Mouse (Mus musculus) ES-Bruce4 (cell line): ENCODE results near the gene Asb5. TPM values are rescaled to one million over a fixed set of nuclear protein-coding genes. Genes with fewer than 3 reads are reported as not detected.

Experiments used
- H3K27ac ChIP-seq: 2 replicates; pipeline ENCODE4 v1.5.1; 2012; ENCODE audit warnings: low read length, inconsistent platforms; ENCODE audit not compliant: insufficient read depth
- H3K27me3 ChIP-seq: 2 replicates; pipeline ENCODE4 v1.6.1; 2012; ENCODE audit warnings: mild to moderate bottlenecking, low read length, inconsistent platforms; ENCODE audit not compliant: control insufficient read depth, poor library complexity, insufficient read depth, severe bottlenecking
- H3K36me3 ChIP-seq: 2 replicates; pipeline ENCODE4 v1.6.1; 2012; ENCODE audit warnings: inconsistent platforms, mild to moderate bottlenecking, low read length, moderate library complexity; ENCODE audit not compliant: control insufficient read depth, poor library complexity, insufficient read depth, severe bottlenecking
- H3K4me1 ChIP-seq: one replicate; pipeline ENCODE4 v1.8.1; 2011; ENCODE audit warnings: low read length; ENCODE audit not compliant: control insufficient read depth, insufficient read depth
- H3K4me3 ChIP-seq: 2 replicates; pipeline ENCODE4 v1.5.1; 2011; ENCODE audit warnings: low read depth, mild to moderate bottlenecking, low read length
- H3K9ac ChIP-seq: 2 replicates; pipeline ENCODE4 v1.6.1; 2012; ENCODE audit warnings: low read depth, mild to moderate bottlenecking, inconsistent platforms; ENCODE audit not compliant: poor library complexity, severe bottlenecking
- H3K9me3 ChIP-seq: replicated peaks from 2 replicates; pipeline ENCODE4 v1.6.1; 2012; ENCODE audit warnings: mild to moderate bottlenecking, low read length, inconsistent platforms; ENCODE audit not compliant: control insufficient read depth, poor library complexity, insufficient read depth, severe bottlenecking
- CTCF ChIP-seq: IDR thresholded peaks from one replicate; pipeline ENCODE4 v1.8.1; 2011; ENCODE audit warnings: low read depth, low read length
- EP300 ChIP-seq: IDR thresholded peaks from 2 replicates; pipeline ENCODE4 v1.6.1; 2011; ENCODE audit warnings: low read depth, low read length; ENCODE audit not compliant: insufficient read depth
- POLR2A ChIP-seq: IDR thresholded peaks from one replicate; pipeline ENCODE4 v1.8.1; 2011; ENCODE audit warnings: low read length; ENCODE audit not compliant: insufficient read depth
- polyA plus RNA-seq: library from polyadenylated mRNA; stranded (reverse); fragments of >200 nt; gene quantifications from 2 replicates; pipeline ENCODE4 v1.2.4, GENCODE M21; 2011; ENCODE audit warnings: low read depth; ENCODE audit not compliant: missing spikeins, insufficient read depth, insufficient read length

The Asb5 gene
- polyA plus RNA-seq, 1 experiment, result not detected

- Histone ChIP-seq H3K27me3 (no peaks in the 10 kb centered on the region), H3K36me3 (no peaks in the 10 kb centered on the region), H3K9me3 (no peaks in the 10 kb centered on the region), H3K9ac (no peak overlapping the region), H3K4me3 (no peak overlapping the region), H3K27ac (no peak overlapping the region), H3K4me1 (no peaks in the 10 kb centered on the region)
- TF ChIP-seq POLR2A, result no peak
- no peak for TF ChIP-seq CTCF
- no peak for TF ChIP-seq EP300
Measured at GRCm38 (mm10) chr8:54570618-54571609, 41.5 kb downstream of the Asb5 start.

- H3K4me1 ChIP-seq, result no peaks in the 10 kb centered on the region
- TF ChIP-seq POLR2A, result no peak
- no peak for TF ChIP-seq CTCF
- no peak for TF ChIP-seq EP300
- no peaks in the 10 kb centered on the region for H3K27me3 ChIP-seq
- H3K9ac ChIP-seq, result no peak overlapping the region
- H3K27ac ChIP-seq, result no peak overlapping the region
- H3K4me3 ChIP-seq, result no peak overlapping the region
- H3K36me3 ChIP-seq, result no peaks in the 10 kb centered on the region
- H3K9me3 ChIP-seq, result no peaks in the 10 kb centered on the region
Measured at GRCm38 (mm10) chr8:54581436-54581835, 52.1 kb downstream of the Asb5 start.

- no peak overlapping the region for H3K4me3 ChIP-seq
- TF ChIP-seq POLR2A (no peak), EP300 (no peak), CTCF (no peak)
- H3K27ac ChIP-seq, result no peak overlapping the region
- no peaks in the 10 kb centered on the region for H3K27me3 ChIP-seq
- no peak overlapping the region for H3K9ac ChIP-seq
- H3K9me3 ChIP-seq, result no peaks in the 10 kb centered on the region; the same call in 1 of the 2 replicates
- no peaks in the 10 kb centered on the region for H3K36me3 ChIP-seq
- H3K4me1 ChIP-seq, result no peaks in the 10 kb centered on the region
Measured at GRCm38 (mm10) chr8:54582886-54583285, 53.5 kb downstream of the Asb5 start.

- no peak overlapping the region for H3K4me3 ChIP-seq
- no peak overlapping the region for H3K9ac ChIP-seq
- H3K27me3 ChIP-seq, result no peaks in the 10 kb centered on the region
- no peak overlapping the region for H3K27ac ChIP-seq
- TF ChIP-seq POLR2A (no peak), CTCF (no peak), EP300 (no peak)
- H3K4me1 ChIP-seq, result no peaks in the 10 kb centered on the region
- no peaks in the 10 kb centered on the region for H3K9me3 ChIP-seq
- no peaks in the 10 kb centered on the region for H3K36me3 ChIP-seq
Measured at GRCm38 (mm10) chr8:54594634-54595033, 65.3 kb downstream of the Asb5 start.

GRCm38 (mm10) chr8:54596051-54596450 lies 66.7 kb downstream of the Asb5 start:
- H3K9me3 ChIP-seq, result no peaks in the 10 kb centered on the region
- no peaks in the 10 kb centered on the region for H3K36me3 ChIP-seq
- no peaks in the 10 kb centered on the region for H3K27me3 ChIP-seq
- H3K27ac ChIP-seq, result no peak overlapping the region
- H3K9ac ChIP-seq, result no peak overlapping the region
- no peak overlapping the region for H3K4me3 ChIP-seq
- no peaks in the 10 kb centered on the region for H3K4me1 ChIP-seq
- no peak for TF ChIP-seq POLR2A
- TF ChIP-seq CTCF, result no peak

DNA sequence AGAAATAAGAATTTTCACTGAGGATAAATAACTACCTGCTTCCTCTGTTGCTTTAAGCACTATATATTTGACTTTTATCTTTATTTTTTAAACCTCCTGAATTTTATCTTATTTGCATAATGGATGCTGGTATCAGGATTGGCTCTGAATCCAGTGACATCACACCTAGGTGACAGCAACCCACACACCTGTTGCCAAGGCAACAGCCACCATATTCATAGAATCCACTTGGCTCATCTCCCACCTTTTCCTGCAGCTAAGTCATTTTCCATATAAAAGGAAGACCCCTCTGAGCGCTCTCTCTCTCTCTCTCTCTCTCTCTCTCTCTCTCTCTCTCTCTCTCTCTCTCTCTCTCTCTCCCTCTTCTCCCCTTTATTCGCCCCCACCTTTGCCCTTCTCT lies 67.6 kb downstream of the Asb5 start:
- H3K27ac ChIP-seq, result no peak overlapping the region
- H3K36me3 ChIP-seq, result no peaks in the 10 kb centered on the region
- H3K27me3 ChIP-seq, result no peaks in the 10 kb centered on the region
- TF ChIP-seq CTCF, result no peak
- no peak for TF ChIP-seq POLR2A
- TF ChIP-seq EP300, result no peak
- no peaks in the 10 kb centered on the region for H3K4me1 ChIP-seq
- no peak overlapping the region for H3K4me3 ChIP-seq
- no peaks in the 10 kb centered on the region for H3K9me3 ChIP-seq
- H3K9ac ChIP-seq, result no peak overlapping the region
